Mouse (Mus musculus): ENCODE results near the gene Prnd. TPM values are rescaled to one million over a fixed set of nuclear protein-coding genes. Genes with fewer than 3 reads are reported as not detected.

Prnd gene
- under 1 TPM; 0.08 to 0.15 TPM for total RNA-seq (2021)
- long read RNA-seq, experiment 1, result 0 reads
- long read RNA-seq, experiment 2, result 0 reads

DNA sequence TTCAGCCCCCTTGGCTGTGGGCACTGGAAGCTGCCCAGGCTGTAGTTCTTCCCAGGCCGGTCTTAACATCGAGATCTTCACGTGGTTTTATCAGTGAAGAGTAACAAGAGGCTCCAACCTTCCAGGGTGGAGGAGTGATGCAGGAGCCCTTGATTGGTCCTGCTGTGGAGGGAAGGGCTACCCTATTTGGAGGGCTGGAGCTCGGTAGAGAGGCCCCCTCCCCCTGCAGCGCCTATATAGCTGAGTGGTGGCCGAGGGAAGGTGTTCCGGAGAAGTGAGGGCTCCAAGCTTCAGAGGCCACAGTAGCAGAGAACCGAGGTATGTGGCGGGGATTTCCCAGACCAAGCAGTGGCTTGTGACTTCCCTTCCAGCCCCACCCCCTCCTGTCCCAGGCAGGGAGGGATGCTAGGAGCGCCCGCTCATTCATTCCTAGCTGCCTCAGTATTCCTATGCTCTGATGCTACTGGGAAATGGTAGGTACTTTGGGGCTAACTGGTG, at the start of gene Prnd:
Gene Prnd (plus strand): TSS at position 264 of the 498 bp plus-strand sequence.
- DNase-seq, result no peak
- no peak within 1 kb of the TSS for H3K4me3 ChIP-seq
- TF ChIP-seq CTCF (IDR thresholded peaks at IDR 0.05), result no peak
- intact Hi-C loops (cut with DNase I), result no loop called here
- no peak within 1 kb of the TSS for H3K27ac ChIP-seq

DNA sequence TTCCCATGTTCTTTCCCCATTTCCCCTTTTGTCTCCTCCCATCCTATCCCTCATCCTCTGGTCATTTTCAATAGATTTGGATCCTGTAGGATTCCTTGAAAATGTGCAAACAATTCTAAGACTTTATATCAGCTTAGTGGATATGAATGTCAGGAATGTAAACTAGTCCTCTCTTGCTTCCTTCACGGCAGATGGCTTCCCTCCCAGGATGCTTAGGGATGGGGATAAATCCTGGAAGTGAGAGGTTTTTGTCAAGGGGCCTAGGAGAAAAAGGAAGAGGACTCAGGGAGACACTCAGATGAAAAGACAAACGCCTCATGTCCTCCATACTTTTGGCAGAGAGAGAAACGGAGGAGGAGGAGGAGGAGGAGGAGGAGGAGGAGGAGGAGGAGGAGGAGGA, 48.2 kb upstream of the Prnd start:
- H3K4me3 ChIP-seq, result no peak overlapping the region
- H3K27ac ChIP-seq, result peak overlapping the region; percentile 88
- DNase-seq, result no peak
- intact Hi-C loops (cut with DNase I), result no loop called here
- no peak for TF ChIP-seq CTCF (IDR thresholded peaks at IDR 0.05)

DNA sequence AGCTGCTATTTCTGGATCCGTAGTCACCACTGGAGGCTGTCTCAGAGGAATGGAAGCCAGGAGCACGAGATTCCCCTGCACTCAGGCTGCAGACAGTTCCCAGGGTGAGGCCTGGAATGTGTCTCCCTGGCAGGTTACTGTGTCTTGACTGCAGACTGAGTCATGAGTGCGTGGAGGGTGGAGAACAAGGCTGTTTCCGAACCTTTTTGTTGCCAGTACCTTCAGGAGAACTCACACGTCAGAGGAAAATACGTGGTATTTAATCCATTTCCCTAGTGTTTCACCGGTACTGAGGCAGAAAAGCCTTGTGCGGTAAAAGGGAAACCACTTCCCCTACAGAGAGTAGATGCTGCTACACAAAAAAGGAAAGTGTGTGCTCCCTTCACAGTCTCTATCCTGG, 47.8 kb upstream of the Prnd start:
- no peak for TF ChIP-seq CTCF (IDR thresholded peaks at IDR 0.05)
- intact Hi-C loops (cut with DNase I), result no loop called here
- peak overlapping the region; percentile 88 for H3K27ac ChIP-seq
- H3K4me3 ChIP-seq, result peak overlapping the region; percentile 40
- DNase-seq, result peak; percentile 82

DNA sequence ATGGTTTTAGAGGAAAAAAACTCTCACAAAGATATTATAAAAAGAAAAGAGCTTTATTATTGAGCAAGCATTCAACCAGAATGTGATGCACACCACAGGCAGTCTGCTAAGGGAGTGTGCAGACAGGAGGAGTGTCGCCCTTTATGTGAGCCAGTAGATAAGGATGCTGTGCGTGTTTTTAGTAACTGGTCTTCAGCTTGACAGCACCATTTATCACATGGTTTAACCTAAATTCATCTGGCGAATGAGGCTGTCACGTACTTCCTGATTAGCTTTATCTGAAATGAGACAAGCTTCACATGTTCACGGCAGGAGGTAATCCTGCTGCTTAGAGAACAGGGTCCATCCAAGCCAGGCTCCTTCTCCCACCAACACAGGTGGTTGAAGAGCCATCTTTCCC, 45.6 kb upstream of the Prnd start:
- Histone ChIP-seq H3K27ac (no peak overlapping the region), H3K4me3 (no peak overlapping the region)
- DNase-seq, result no peak
- intact Hi-C loops (cut with DNase I), result no loop called here
- no peak for TF ChIP-seq CTCF (IDR thresholded peaks at IDR 0.05)

DNA sequence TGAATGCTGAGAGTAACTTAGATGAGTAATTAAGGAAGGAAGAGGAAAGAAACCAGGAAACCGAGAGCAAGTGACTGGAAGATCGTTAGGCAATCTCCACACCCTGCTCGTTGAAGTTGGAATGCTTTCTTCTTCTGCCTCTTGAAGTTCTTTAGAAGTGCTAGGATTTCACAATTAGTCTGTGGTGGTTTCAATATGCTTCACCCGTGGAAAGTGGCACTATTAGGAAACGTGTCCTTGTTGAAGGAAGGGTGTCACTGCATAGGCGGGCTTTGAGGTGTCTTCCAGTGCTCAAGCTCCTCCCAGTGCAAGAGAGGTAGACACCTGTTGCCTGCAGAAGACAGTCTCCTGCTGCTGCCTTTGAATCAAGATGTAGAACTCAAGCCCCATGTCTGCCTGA, 44.9 kb upstream of the Prnd start:
- Histone ChIP-seq H3K4me3 (no peak overlapping the region), H3K27ac (no peak overlapping the region)
- intact Hi-C loops (cut with DNase I), result no loop called here
- TF ChIP-seq CTCF (IDR thresholded peaks at IDR 0.05), result no peak
- no peak for DNase-seq

DNA sequence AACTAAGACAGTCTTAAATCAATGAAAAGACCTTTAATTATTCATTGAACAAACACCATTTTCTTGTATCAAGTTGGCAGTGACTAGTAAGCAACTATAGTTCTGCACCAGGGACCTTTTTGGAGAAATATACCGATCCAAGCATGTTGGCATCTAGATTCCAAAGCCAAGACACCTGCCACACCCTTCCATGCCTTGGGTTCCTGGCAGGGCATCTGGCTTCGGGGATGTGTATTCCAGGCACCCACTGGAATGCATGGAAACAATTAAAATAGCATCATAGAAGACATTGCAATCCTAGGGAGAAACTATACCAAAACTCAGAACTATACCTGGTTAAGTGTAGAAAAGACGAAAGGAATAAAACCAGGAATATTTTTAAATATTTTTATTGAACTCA, 44.4 kb upstream of the Prnd start:
- 0 out of 2 replicates have a peak overlapping the region, but pooled peaks have one; percentile 95 for H3K27ac ChIP-seq
- H3K4me3 ChIP-seq, result no peak overlapping the region
- no peak for DNase-seq
- no peak for TF ChIP-seq CTCF (IDR thresholded peaks at IDR 0.05)
- intact Hi-C loops (cut with DNase I), result no loop called here

DNA sequence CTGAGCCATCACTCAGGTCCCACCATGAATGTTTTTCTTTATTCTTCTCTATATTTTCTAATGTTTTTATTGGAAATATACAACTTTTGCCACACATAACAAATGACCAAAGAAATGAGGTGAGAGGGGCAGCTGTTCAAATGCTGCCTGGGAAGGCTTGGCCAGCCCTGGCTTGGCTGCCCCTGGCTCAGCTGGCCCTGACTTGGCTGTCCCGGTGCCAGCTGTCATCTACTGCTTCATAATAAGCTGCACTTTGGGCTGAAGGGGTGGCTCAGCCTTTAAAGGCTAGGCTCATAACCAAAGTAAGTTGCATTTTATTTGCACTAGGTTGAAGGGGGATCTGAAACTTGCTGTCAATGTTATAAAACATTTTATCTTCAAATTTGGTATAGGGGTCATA, 43.8 kb upstream of the Prnd start:
- intact Hi-C loops (cut with DNase I), result no loop called here
- H3K4me3 ChIP-seq, result no peak overlapping the region
- peak; percentile 70 for DNase-seq
- no peak for TF ChIP-seq CTCF (IDR thresholded peaks at IDR 0.05)
- peak overlapping the region; percentile 95; the same call in 1 of the 2 replicates for H3K27ac ChIP-seq

DNA sequence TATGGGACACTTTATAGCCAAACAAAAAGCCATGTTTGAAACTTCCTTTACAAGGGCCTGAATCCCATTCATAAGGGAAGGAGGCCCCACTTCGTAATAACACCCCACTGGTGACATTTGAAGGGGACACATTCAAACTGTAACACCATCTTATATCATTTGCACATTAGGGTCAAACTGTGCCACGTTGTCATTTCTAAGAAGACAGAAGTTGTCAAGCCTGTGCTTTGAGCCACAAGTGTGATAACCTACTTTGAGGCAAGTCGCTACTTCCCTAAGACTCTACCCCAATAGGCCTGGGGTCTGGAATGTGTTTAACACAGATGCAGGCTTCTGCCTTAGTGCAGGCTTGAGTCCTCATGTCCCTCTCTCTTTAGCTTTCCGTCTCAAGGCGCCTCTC, 43.4 kb upstream of the Prnd start:
- Histone ChIP-seq H3K4me3 (no peak overlapping the region), H3K27ac (peak overlapping the region; percentile 95)
- DNase-seq, result no peak
- no peak for TF ChIP-seq CTCF (IDR thresholded peaks at IDR 0.05)
- intact Hi-C loops (cut with DNase I), result no loop called here

DNA sequence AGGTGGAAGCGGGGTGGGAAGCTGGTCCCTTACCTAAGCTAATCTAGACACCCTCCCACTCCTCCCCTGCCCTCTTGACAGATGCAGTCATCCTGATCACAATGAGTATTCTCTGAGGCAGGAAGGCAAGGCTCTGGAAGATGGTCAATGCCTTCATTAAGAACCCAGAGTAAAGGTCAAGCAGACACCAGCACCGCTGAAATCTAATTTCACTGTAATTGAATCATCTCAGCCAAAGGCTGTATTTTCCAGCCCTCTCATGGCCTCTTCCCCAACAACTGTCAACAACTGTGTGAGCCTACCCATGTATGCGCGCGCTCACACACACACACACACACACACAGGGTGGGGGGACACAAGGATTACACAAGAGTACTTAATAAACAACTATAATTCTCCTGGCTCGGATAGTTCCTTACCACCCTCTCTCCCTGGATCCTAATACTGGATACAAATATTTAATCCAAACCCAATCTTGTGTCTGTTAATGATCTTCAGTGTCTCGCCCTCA, 42.3 kb upstream of the Prnd start:
- DNase-seq, result peak; percentile 42

DNA sequence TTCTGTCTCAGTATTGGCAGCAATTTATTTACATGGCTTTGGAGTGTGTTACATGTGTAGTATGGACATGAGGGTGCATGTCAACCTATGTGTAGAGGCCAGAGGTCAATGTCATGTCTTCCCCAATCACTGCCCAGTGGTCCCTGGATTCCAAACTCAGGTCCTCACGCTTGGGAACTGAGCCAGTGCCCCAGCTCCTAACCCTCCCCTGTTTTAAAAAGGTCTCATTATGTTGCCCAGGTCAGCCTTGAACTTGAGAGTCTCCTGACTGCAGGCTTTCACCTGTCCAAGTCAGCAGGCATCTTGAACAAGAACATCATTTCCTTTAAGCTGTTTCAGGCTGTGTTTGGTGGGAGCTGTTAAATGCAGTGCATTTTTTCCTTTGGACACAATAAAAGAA, 41.8 kb upstream of the Prnd start:
- H3K4me3 ChIP-seq, result peak overlapping the region; percentile 79
- peak overlapping the region; percentile 95 for H3K27ac ChIP-seq
- TF ChIP-seq CTCF (IDR thresholded peaks at IDR 0.05), result no peak
- no peak for DNase-seq
- intact Hi-C loops (cut with DNase I), result no loop called here

More for the DNA sequence above, 42.3 kb upstream of the Prnd start:
- Histone ChIP-seq H3K27ac (peak overlapping the region; percentile 95), H3K4me3 (no peak overlapping the region)
- intact Hi-C loops (cut with DNase I), result no loop called here
- no peak for TF ChIP-seq CTCF (IDR thresholded peaks at IDR 0.05)

DNA sequence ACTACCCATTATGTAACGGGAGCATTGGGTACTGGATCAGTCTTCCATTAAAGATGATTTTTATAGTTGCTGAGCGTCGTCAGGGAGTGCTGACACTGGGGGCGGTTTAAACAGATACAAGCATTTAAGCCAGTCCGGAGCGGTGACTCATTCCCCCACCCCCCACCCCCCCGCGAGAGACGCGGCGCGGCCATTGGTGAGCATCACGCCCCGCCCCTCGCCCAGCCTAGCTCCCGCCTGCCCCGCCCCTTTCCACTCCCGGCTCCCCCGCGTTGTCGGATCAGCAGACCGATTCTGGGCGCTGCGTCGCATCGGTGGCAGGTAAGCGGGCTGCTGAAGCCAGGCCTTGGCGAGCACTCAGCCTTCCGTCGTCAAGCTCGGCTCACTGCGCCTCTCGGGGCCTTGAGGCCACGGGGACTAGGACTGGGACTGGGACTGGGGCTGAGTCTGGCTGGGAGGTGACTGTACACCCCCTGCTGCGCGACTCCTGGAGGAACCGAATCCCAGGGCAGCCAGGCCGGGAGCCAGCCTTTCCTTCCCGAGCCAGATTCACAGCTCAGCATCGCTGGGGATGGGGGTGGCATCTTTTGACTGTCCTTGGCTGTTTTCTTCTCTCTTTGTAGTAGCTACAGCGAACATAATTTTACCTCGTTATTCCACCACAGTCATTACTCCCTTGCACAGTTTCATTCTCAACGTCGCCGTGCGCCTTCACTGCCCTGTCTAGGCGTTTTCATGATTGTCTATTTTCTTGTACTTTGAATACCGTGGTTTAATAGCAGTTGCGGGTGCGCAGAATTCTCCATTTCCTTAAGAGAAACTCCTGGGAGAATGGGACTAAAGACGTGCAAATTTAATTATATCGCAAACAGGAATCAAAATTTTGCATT, 40.7 kb upstream of the Prnd start, which contains the start of the genes Prnp and Prn:
Gene Prnp (plus strand): TSS at position 246 of the 890 bp plus-strand sequence.
Gene Prn (plus strand): TSS at position 275 of the 890 bp plus-strand sequence.
- peak; percentile 97 for DNase-seq
- no peak for TF ChIP-seq CTCF (IDR thresholded peaks at IDR 0.05)
- Histone ChIP-seq H3K27ac (peak within 1 kb of the TSS; percentile 95), H3K4me3 (peak within 1 kb of the TSS; percentile 79)
- intact Hi-C loops (cut with DNase I), result no loop called here

DNA sequence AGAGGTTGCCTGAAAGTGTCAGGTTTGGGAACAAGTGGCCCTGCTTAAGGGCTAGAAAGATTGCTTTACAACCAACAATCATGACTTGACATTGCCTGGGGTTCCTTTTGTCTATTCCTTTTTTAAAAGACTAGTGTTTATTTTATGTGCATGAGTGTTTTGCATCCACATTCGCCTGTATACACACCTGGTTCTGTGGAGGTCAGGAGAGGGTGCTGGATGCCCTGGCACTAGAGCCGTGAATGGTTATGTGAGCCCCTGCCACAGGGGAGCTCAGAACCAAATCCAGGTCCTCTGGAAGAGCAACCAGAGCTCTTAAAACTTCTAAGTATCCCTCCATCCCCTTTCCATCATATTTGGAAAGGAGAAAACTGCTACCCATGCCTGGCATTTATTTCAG, 39.8 kb upstream of the Prnd start:
- no peak for DNase-seq
- no peak for TF ChIP-seq CTCF (IDR thresholded peaks at IDR 0.05)
- Histone ChIP-seq H3K4me3 (peak overlapping the region; percentile 79), H3K27ac (peak overlapping the region; percentile 95)
- intact Hi-C loops (cut with DNase I), result no loop called here

DNA sequence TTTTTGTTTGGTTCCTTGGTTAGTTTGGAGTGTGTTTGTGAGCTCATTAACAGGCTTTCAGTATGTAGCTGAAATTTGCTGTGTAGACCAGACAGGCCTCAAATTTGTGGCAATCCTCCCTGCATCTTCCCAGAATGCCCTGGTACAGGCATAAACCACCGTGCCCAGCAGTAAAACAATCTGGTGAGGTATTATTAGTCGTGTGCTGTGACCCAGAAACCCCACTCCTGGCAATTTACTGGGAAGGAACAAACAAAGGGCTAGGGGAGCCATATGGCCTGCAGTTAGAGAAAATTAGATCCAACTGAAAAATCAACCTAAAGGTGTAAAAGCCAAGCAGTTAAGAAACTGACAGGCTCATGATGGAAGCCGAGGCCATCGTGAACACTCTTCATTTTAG, 39.3 kb upstream of the Prnd start:
- H3K4me3 ChIP-seq, result peak overlapping the region; percentile 79
- no peak for DNase-seq
- H3K27ac ChIP-seq, result peak overlapping the region; percentile 95
- no peak for TF ChIP-seq CTCF (IDR thresholded peaks at IDR 0.05)
- intact Hi-C loops (cut with DNase I), result no loop called here
